Mouse (Mus musculus) gonadal fat pad, adult 2 months (tissue): ENCODE measurements around the gene Mdc1. TPM values are rescaled to one million over a fixed set of nuclear protein-coding genes. Genes with fewer than 3 reads are reported as not detected.

Source experiments
- DNase-seq: peaks from one replicate; pipeline ENCODE4 v3.0.0-alpha.2; 2012; ENCODE audit warnings: low read depth
- polyA plus RNA-seq: library from polyadenylated mRNA; depleted of rRNA; stranded (reverse); fragments of >200 nt; gene quantifications from 2 replicates; pipeline ENCODE4 v1.2.3, GENCODE M21; 2012; rRNA removed

Gene Mdc1
- polyA plus RNA-seq, 1 experiment: 8.2 TPM

GRCm38 (mm10) chr17:35882924-35883323 lies 41.6 kb downstream of the Mdc1 start:
- no peak for DNase-seq

GRCm38 (mm10) chr17:35883777-35884176 lies 42.5 kb downstream of the Mdc1 start:
- DNase-seq: no peak

DNA sequence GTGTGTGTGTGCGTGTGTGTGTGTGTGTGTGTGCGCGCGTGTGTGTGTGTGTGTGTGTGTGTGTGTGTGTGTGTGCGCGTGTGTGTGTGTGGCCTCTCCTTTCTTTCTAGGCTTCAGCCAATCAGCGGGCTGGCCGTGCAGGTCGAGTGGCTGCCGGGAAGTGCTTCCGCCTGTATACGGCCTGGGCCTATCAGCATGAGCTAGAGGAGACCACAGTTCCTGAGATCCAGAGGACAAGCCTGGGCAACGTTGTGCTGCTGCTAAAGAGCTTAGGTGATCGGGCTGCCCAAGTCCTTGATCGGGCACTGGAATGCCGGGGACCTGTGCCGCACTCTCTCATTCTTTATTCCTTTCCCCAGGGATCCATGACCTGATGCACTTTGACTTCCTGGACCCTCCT lies 46.4 kb downstream of the Mdc1 start:
- DNase-seq: no peak

DNA sequence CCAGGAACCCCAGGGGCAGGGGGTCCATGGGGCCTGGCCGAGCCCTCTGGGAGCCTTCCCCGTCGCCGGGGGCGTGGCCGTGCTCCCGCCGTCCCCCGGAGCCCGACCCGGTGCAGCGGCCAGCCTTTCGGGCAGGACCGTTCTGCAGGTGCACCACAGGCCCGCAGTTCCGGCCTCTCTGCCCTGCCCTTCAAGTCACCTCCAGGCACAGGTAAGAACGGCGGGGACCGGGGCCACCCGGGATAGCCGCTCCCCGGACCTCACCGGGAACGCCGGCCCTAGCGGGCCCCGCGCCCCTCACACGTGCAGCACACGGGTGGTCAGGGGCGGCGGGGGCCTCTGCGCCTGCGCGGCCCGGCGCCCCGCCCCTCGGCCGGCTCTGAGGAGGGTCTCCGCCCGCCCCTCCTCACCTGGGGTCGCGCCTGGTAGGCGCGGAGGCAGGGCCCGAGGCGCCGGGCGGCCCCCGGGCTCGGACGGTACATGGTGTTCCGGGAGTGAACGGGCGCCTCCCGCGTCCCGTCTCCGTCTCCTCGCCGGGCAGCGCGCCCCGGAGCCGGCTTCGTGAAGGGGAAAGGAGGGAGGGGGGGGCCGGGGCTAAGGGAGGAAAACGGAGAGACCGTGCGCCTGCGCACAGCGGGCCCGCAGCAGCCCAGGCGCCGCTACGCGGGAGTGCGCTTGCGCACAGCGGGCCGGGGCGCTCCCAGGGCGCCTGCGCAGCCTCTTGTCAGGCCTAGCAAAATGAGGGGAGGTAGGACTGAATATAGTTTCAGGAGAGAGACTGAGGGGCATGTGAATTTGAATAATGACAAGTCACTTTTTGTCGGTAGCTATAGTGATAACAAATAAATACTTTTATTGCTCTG lies 55.7 kb downstream of the Mdc1 start, which contains the start of gene 2310061I04Rik:
TSS of gene 2310061I04Rik (minus strand) at position 651 of the 863 bp plus-strand sequence.
- no peak for DNase-seq

DNA sequence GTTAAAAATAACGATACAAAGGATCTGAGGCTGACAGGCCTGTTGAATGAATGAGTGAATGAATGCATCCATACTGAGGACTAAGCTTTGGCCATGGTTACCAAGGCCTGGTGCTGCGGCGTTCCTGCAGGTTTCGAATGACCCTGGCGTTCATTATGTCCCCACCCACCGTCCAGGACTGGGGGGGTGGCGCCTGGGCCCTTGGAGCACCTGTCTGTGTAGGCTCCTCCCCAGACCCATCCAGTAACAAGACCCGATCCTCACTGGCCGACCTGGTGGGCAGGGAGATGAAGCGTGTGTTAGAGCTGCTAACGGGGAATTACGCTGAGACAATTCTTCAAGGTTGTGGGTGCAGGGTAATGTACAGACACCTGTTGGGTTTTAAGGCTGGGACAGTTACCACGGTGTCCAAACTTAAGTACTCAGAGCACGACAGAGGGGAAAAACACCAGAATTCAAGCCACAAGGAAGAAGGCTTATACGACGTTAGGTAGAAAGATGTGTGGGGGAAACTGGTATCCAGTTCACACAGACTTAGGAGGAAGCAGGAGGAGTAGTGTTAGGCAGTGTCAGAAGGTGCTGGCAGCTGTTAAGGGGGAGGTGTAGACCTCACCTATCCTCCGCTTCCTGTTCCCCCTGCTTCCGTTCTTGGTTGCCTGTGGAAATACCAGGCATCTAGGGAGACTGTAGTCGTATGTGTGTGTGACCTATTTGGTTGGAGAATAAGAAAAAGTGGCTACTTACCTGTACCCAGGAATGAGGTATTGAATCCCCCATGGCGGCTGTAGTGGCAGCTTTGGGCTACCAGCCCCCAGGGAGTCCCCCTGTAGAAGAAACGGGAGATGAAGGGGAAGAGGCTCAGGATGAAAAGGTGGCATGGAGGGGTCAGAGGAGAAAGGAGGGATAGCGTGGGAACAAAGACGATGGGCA lies 56.6 kb downstream of the Mdc1 start:
- DNase-seq: no peak

DNA sequence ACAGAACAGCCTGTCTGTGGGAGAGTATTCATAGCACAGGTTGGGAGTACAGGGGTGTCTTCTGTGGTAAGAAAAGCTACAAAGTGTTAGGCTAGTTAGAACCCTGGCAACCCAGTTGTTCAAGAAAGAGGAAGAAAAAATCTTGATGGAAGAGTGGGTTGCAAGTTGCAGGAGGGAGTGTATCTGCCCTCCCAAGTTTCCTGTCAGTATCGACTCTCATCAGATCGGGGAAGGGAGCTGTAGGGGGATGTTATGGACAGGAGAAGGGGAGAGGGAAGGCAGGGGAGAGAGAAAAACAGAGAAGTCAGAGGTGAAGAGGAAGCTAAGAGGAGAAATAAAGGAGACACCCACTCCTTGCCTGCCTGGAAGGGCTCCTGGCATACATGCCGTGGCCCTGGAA lies 59.3 kb downstream of the Mdc1 start:
- DNase-seq: no peak

DNA sequence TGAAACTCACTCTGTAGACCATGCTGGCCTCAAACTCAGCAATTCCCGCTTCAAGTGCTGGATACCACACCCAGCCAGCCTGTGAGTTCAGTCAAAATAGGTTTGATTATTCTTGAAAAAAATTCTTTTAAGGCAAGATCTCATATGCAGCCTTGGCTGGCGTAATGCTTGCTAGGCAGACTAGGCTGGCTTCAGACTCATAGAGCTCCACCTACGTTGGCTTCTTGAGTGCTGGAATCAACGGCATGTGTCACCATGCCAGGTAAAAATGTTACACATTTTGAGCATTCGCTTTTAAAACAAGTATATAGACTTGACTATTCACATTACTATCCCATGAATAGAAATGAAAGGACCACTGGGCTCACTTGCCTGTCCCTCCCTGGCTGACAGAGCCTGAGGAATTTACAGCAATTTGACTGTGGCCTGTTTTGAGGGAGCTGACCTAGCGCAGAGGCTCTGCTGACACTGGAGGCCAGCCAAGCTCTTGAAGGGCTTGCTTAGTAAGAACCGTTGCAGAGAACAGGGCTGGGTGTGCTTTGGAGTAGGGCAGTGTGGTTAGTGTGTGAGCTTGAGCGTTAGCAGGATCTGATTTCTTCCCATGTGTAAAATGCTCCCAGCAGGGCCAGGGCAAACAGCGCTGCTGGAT lies 62.2 kb downstream of the Mdc1 start:
- DNase-seq: no peak

- no peak for DNase-seq
Measured at GRCm38 (mm10) chr17:35903992-35904355, 62.7 kb downstream of the Mdc1 start.

DNA sequence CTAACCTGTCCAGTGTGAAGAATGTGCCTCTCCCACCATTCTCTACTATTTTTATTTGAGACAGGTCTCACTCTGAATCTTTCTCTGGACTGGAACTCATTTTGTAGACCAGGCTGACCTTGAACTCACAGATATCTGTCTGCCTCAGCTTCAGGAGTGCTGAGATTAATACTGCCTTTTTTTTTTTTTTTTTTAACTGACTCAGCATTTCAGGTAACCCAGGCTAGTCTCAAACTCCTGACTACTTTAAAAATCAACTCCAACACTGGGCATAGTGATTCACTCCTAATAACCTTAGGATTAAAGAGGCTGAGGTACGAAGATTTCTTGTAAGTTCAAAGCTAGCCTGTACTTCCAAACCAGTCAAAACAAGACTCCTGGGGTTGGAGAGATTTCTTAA lies 64.3 kb downstream of the Mdc1 start:
- no peak for DNase-seq

DNA sequence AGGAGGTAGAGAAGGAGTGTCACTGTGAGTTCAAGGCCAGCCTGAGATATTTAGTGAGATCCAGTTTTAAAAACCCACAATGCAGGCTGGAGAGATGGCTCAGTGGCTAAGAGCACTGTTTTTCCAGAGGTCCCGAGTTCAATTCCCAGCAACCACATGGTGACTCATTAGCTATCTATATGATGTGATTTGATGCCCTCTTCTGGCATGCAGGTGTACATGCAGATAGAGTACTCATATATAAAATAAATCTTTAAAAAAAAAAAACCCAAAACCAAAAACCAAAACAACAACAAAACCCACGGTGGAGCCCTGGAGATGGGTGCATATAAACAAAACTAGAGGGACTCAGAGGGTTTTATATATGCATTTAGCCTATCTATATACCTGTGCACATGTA lies 66.3 kb downstream of the Mdc1 start:
- DNase-seq: no peak

Other genes with a start within 250 kb of the Mdc1 start
- 0.89 and 1.1 TPM in 2 replicates for gene Sfta2, start 240.0 kb upstream of the Mdc1 start, polyA plus RNA-seq
- gene Gm9573, start 214.9 kb upstream of the Mdc1 start, polyA plus RNA-seq: 0.76 and 6.3 TPM in 2 replicates
- not detected in 2 replicates for gene Mucl3, start 197.8 kb upstream of the Mdc1 start, polyA plus RNA-seq
- 16.6 and 21.5 TPM in 2 replicates for gene Vars2, start 173.9 kb upstream of the Mdc1 start, polyA plus RNA-seq
- gene Gtf2h4, start 167.8 kb upstream of the Mdc1 start, polyA plus RNA-seq: 20.0 and 24.3 TPM in 2 replicates
- 53.2 and 61.8 TPM in 2 replicates for gene Ddr1, start 136.9 kb upstream of the Mdc1 start, polyA plus RNA-seq
- 16.8 and 19.5 TPM in 2 replicates for gene Ier3, start 19.8 kb upstream of the Mdc1 start, polyA plus RNA-seq
- gene Flot1, start 18.3 kb upstream of the Mdc1 start, polyA plus RNA-seq: 68.4 and 96.1 TPM in 2 replicates
- gene Tubb5, start 3.2 kb upstream of the Mdc1 start, polyA plus RNA-seq: 245 and 297 TPM in 2 replicates
- gene Nrm, start 19.8 kb downstream of the Mdc1 start, polyA plus RNA-seq: 6.9 and 7.8 TPM in 2 replicates
- gene Ppp1r18, start 24.1 kb downstream of the Mdc1 start, polyA plus RNA-seq: 43.2 and 48.6 TPM in 2 replicates
- gene Dhx16, start 38.3 kb downstream of the Mdc1 start, polyA plus RNA-seq: 49.9 and 52.4 TPM in 2 replicates
- gene 2310061I04Rik, start 55.9 kb downstream of the Mdc1 start, polyA plus RNA-seq: 41.2 and 50.3 TPM in 2 replicates
- 56.5 and 62.4 TPM in 2 replicates for gene Atat1, start 68.6 kb downstream of the Mdc1 start, polyA plus RNA-seq
- gene Mrps18b, start 74.9 kb downstream of the Mdc1 start, polyA plus RNA-seq: 86.1 and 110 TPM in 2 replicates
- gene Ppp1r10, start 74.9 kb downstream of the Mdc1 start, polyA plus RNA-seq: 31.1 and 35.8 TPM in 2 replicates
- 57.2 and 59.9 TPM in 2 replicates for gene Abcf1, start 128.2 kb downstream of the Mdc1 start, polyA plus RNA-seq
- 20.7 and 30.2 TPM in 2 replicates for gene Gnl1, start 138.3 kb downstream of the Mdc1 start, polyA plus RNA-seq
- 18.7 and 21.4 TPM in 2 replicates for gene Prr3, start 138.7 kb downstream of the Mdc1 start, polyA plus RNA-seq
- 1.1 and 1.7 TPM in 2 replicates for gene H2-T24, start 179.0 kb downstream of the Mdc1 start, polyA plus RNA-seq
- 86.4 and 99.4 TPM in 2 replicates for gene H2-T23, start 191.3 kb downstream of the Mdc1 start, polyA plus RNA-seq
- 59.2 and 59.6 TPM in 2 replicates for gene H2-T22, start 201.2 kb downstream of the Mdc1 start, polyA plus RNA-seq
- 0.06 TPM in 1 of 2 replicates, not detected in the other for gene Gm6034, start 201.4 kb downstream of the Mdc1 start, polyA plus RNA-seq
- gene Gm11127, start 216.9 kb downstream of the Mdc1 start, polyA plus RNA-seq: 0.18 and 0.23 TPM in 2 replicates